Mouse (Mus musculus) myocyte (in vitro differentiated cells): ENCODE measurements around the gene Tirap.

Experiments used
- CEBPB ChIP-seq: IDR thresholded peaks from 2 replicates; pipeline ENCODE4 v1.6.1; 2011; ENCODE audit warnings: mild to moderate bottlenecking, moderate library complexity; ENCODE audit not compliant: poor library complexity, insufficient read depth, severe bottlenecking
- E2F4 ChIP-seq: IDR thresholded peaks from one replicate; pipeline ENCODE4 v1.6.1; 2011; ENCODE audit warnings: mild to moderate bottlenecking, control low read depth, moderate library complexity; ENCODE audit not compliant: insufficient read depth
- MAX ChIP-seq: IDR thresholded peaks from one replicate; pipeline ENCODE4 v1.6.1; 2011; ENCODE audit warnings: low read depth, mild to moderate bottlenecking, control low read depth
- MYOD1 ChIP-seq, 3 experiments: IDR thresholded peaks; one replicate each; pipeline ENCODE4 v1.6.1; 2011; ENCODE audit warnings: control low read depth in 2 of 3, low read depth in 2 of 3, mild to moderate bottlenecking in 2 of 3, moderate library complexity in 1 of 3; ENCODE audit not compliant: insufficient read length in 2 of 3, control insufficient read depth in 1 of 3
- MYOG ChIP-seq, 3 experiments: IDR thresholded peaks; one replicate each; pipeline ENCODE4 v1.6.1; 2011; ENCODE audit warnings: control low read depth in 2 of 3, low read depth in 2 of 3, mild to moderate bottlenecking in 2 of 3; ENCODE audit not compliant: insufficient read length in 2 of 3, control insufficient read depth in 1 of 3, insufficient read depth in 1 of 3
- POLR2A ChIP-seq: IDR thresholded peaks from one replicate; pipeline ENCODE4 v1.6.1; 2011; ENCODE audit warnings: low read depth, mild to moderate bottlenecking, control low read depth, moderate library complexity; ENCODE audit not compliant: insufficient read length
- POLR2AphosphoS2 ChIP-seq: IDR thresholded peaks from one replicate; pipeline ENCODE4 v1.6.1; 2011; ENCODE audit warnings: low read depth, control low read depth; ENCODE audit not compliant: insufficient read length
- REST ChIP-seq: IDR thresholded peaks from one replicate; pipeline ENCODE4 v1.6.1; 2011; ENCODE audit warnings: mild to moderate bottlenecking, control low read depth, moderate library complexity; ENCODE audit not compliant: insufficient read depth, insufficient read length
- SRF ChIP-seq: IDR thresholded peaks from one replicate; pipeline ENCODE4 v1.6.1; 2011; ENCODE audit warnings: low read depth; ENCODE audit not compliant: control insufficient read depth, insufficient read length
- TCF12 ChIP-seq: IDR thresholded peaks from one replicate; pipeline ENCODE4 v1.6.1; 2011; ENCODE audit warnings: mild to moderate bottlenecking, control low read depth; ENCODE audit not compliant: poor library complexity, insufficient read depth, severe bottlenecking
- TCF3 ChIP-seq: IDR thresholded peaks from one replicate; pipeline ENCODE4 v1.6.1; 2011; ENCODE audit warnings: low read depth, control low read depth; ENCODE audit not compliant: insufficient read length
- USF1 ChIP-seq: IDR thresholded peaks from one replicate; pipeline ENCODE4 v1.6.1; 2011; ENCODE audit warnings: low read depth, mild to moderate bottlenecking, control low read depth, moderate library complexity

DNA sequence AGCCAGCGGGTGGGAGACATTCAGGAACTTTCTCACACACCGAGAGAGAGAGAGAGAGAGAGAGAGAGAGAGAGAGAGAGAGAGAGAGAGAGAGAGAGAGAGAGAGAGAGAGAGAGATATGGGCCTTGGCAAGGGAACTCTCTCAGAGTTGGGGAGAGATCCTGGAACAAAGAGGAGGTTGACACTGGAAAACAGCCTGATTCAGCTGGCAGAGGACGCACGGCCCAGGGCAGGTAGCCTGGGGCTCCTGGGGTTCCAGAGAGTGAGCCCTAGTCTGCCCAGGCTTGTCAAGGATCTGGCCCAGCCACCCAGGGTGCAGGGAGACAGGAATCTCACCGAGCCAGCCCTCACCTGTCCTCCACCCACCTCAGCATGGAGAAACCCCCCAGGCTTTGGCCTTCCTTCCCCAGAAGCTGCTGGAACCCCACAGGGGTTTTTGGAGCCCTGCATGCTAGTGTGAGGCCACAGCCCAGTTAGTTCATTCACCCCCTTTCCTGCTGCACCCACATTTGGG, 60.8 kb downstream of the Tirap start:
- no peak for TF ChIP-seq POLR2A
- TF ChIP-seq USF1, result no peak
- no peak for TF ChIP-seq MYOD1 (IDR thresholded peaks at IDR 0.05; ENCODE audit: control insufficient read depth in 1 of 3, insufficient read length in 2 of 3, low read depth in 2 of 3)
- no peak for TF ChIP-seq MAX
- no peak for TF ChIP-seq E2F4
- no peak for TF ChIP-seq SRF
- TF ChIP-seq TCF12, result no peak
- no peak for TF ChIP-seq TCF3
- TF ChIP-seq CEBPB, result no peak
- TF ChIP-seq MYOG (IDR thresholded peaks at IDR 0.05; ENCODE audit: control insufficient read depth in 1 of 3, insufficient read depth in 1 of 3, insufficient read length in 2 of 3, low read depth in 2 of 3), result no peak
- TF ChIP-seq REST, result no peak
- no peak for TF ChIP-seq POLR2AphosphoS2
